Mouse (Mus musculus) ES-E14 (cell line): ENCODE data around the gene Pcyt1a. TPM values are rescaled to one million over a fixed set of nuclear protein-coding genes. Genes with fewer than 3 reads are reported as not detected.

ENCODE experiments used
- DNase-seq: peaks from one replicate; pipeline ENCODE4 v3.0.0-alpha.2; 2013; ENCODE audit warnings: low read depth, low spot score
- H3K27ac ChIP-seq: 2 replicates; pipeline ENCODE4 v1.5.1; 2012; ENCODE audit warnings: low read depth, mild to moderate bottlenecking, low read length, moderate library complexity, mixed read lengths; ENCODE audit not compliant: poor library complexity, insufficient read depth, severe bottlenecking
- H3K36me3 ChIP-seq: 2 replicates; pipeline ENCODE4 v1.6.1; 2012; ENCODE audit warnings: mild to moderate bottlenecking, low read length, moderate library complexity, mixed read lengths; ENCODE audit not compliant: control insufficient read depth, poor library complexity, insufficient read depth, severe bottlenecking
- H3K4me1 ChIP-seq, 2 experiments: fragments of 150-350 bp in 1 of 2; sonication (generic) in 1 of 2; 2 replicates each; pipeline ENCODE4 v1.6.1; 2012; ENCODE audit warnings: low read length in 2 of 2, mild to moderate bottlenecking in 1 of 2, mixed read lengths in 1 of 2; ENCODE audit not compliant: control insufficient read depth in 2 of 2, insufficient read depth in 2 of 2, poor library complexity in 1 of 2
- H3K4me3 ChIP-seq, 2 experiments: fragments of 150-350 bp in 1 of 2; sonication (generic) in 1 of 2; 2 replicates each; pipeline ENCODE4 v1.5.1; 2012; ENCODE audit warnings: low read length in 2 of 2, low read depth in 1 of 2, mild to moderate bottlenecking in 1 of 2, mixed read lengths in 1 of 2; ENCODE audit not compliant: insufficient read depth in 1 of 2, poor library complexity in 1 of 2, severe bottlenecking in 1 of 2
- H3K9ac ChIP-seq: 2 replicates; pipeline ENCODE4 v1.6.1; 2012; ENCODE audit warnings: low read depth, mild to moderate bottlenecking, low read length, mixed read lengths; ENCODE audit not compliant: poor library complexity, insufficient read depth, severe bottlenecking
- H3K9me3 ChIP-seq: fragments of 150-350 bp; sonication (generic); 2 replicates; pipeline ENCODE4 v1.6.1; 2012; ENCODE audit warnings: low read depth, mild to moderate bottlenecking, low read length; ENCODE audit not compliant: control insufficient read depth, insufficient read depth
- CHD2 ChIP-seq: IDR thresholded peaks from 2 replicates; pipeline ENCODE4 v1.6.1; 2014; ENCODE audit warnings: mild to moderate bottlenecking, low read depth, low read length, inconsistent platforms
- HCFC1 ChIP-seq: IDR thresholded peaks from 2 replicates; pipeline ENCODE4 v1.6.1; 2012; ENCODE audit warnings: low read length, inconsistent platforms, borderline replicate concordance; ENCODE audit not compliant: insufficient read depth
- MAFK ChIP-seq: IDR thresholded peaks from 2 replicates; pipeline ENCODE4 v1.6.1; 2014; ENCODE audit warnings: mild to moderate bottlenecking, low read depth, low read length, inconsistent platforms; ENCODE audit not compliant: insufficient read depth
- ZC3H11A ChIP-seq: IDR thresholded peaks from 2 replicates; pipeline ENCODE4 v1.6.1; 2012; ENCODE audit warnings: low read depth, mild to moderate bottlenecking, inconsistent platforms, low read length, borderline replicate concordance
- ZNF384 ChIP-seq: IDR thresholded peaks from 2 replicates; pipeline ENCODE4 v1.6.1; 2012; ENCODE audit warnings: low read depth, low read length, inconsistent platforms
- in situ Hi-C, 2 experiments: fragments of 600-800 bp; cut with MboI; formaldehyde crosslinking; loops; one replicate each; pipeline ENCODE4 v1.15.1; 2025; ENCODE audit warnings: low sequenced_read_pairs in 2 of 2, inconsistent platforms in 1 of 2; ENCODE audit not compliant: unreplicated experiment in 2 of 2
- total RNA-seq: library from RNA; depleted of rRNA; stranded (reverse); fragments of 300-350 nt; gene quantifications from 2 replicates; pipeline ENCODE4 v1.2.3, GENCODE M21; 2012

Gene Pcyt1a
- total RNA-seq, 1 experiment, result 18.2 TPM

DNA sequence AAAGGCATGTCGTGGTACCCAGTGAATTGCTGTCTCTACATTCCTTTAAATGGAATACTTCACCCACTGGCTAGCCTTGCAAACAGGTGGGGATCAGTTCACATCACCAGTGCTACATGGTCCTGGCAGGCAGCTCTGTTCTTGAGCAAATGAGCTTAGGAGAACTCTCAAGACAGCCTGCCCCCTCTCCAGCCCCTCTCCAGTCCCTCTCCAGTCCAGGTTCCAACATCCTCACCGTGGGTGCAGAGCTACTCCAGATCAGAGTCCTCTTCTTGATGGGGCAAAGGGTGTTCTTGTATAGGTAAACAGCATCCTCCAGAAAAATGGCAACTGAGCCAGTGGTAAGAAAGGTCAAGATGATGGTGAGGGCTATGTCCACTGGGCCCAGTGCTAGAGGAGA lies 48.7 kb downstream of the Pcyt1a start:
- Histone ChIP-seq H3K9me3 (no peaks in the 10 kb centered on the region), H3K4me1 (peaks cover 3 to 4% of the 10 kb centered on the region in 2 experiments; a peak in 2 of 4 replicates), H3K4me3 (no peak overlapping the region), H3K9ac (no peak overlapping the region), H3K27ac (no peak overlapping the region), H3K36me3 (no peaks in the 10 kb centered on the region)
- no peak for TF ChIP-seq MAFK
- TF ChIP-seq ZC3H11A, result no peak
- no peak for TF ChIP-seq CHD2
- no peak for TF ChIP-seq HCFC1
- no peak for TF ChIP-seq ZNF384
- in situ Hi-C loops, result no loop called here
- DNase-seq, result no peak

DNA sequence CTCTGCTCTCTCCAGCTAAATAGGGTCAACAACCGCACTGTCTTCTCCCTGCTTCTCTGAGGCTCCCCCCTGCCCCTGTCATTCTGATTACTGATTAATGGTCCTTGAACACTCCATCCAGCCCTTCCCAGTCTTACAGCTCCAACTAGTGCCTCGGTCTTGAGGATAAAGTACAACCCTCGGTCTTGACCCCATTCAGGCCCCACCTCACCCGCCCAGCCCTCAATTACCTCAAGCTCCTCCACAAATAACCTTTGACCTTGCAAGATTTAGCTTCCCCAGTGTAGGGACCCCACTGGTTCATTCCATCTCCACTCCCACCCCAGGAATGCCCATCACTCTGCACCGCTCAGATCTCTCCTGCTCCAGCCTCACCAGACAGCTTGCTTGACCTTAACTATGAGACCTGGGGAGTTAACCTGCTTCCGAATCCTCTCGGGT lies 53.7 kb downstream of the Pcyt1a start:
- Histone ChIP-seq H3K27ac (no peak overlapping the region), H3K9ac (no peak overlapping the region), H3K9me3 (peaks cover 3% of the 10 kb centered on the region; the same call in 1 of the 2 replicates), H3K36me3 (no peaks in the 10 kb centered on the region), H3K4me3 (no peak overlapping the region), H3K4me1 (peaks cover 5 to 13% of the 10 kb centered on the region in 2 experiments; a peak in 3 of 4 replicates)
- in situ Hi-C loops, result no loop called here
- no peak for DNase-seq
- TF ChIP-seq ZNF384 (no peak), CHD2 (no peak), HCFC1 (no peak), MAFK (no peak), ZC3H11A (no peak)

DNA sequence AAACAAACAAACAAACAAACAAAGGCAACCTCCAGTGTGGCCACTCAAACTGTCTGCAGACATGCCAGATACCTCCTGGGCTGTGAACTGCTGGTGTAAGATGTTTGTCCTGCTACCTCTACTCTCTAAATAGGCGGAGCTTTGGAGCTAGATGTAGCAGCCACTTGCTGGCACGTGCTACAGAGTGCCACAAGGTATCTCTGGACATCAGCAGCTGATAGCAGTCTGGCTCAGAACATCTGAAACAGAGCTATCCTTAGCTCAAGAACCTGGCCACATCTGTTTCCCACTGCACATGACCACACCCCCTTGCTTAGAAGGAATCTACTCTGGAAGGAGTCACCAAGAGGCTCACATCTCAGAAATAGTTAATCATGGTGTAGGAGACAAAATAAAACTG lies 54.5 kb downstream of the Pcyt1a start:
- Histone ChIP-seq H3K9me3 (peaks cover 3% of the 10 kb centered on the region; the same call in 1 of the 2 replicates), H3K27ac (no peak overlapping the region), H3K36me3 (no peaks in the 10 kb centered on the region), H3K4me1 (peaks cover 5 to 13% of the 10 kb centered on the region in 2 experiments; a peak in 3 of 4 replicates), H3K4me3 (no peak overlapping the region), H3K9ac (no peak overlapping the region)
- in situ Hi-C loops, result no loop called here
- no peak for DNase-seq
- no peak for TF ChIP-seq HCFC1
- TF ChIP-seq ZC3H11A, result no peak
- TF ChIP-seq CHD2, result no peak
- no peak for TF ChIP-seq MAFK
- TF ChIP-seq ZNF384, result no peak

DNA sequence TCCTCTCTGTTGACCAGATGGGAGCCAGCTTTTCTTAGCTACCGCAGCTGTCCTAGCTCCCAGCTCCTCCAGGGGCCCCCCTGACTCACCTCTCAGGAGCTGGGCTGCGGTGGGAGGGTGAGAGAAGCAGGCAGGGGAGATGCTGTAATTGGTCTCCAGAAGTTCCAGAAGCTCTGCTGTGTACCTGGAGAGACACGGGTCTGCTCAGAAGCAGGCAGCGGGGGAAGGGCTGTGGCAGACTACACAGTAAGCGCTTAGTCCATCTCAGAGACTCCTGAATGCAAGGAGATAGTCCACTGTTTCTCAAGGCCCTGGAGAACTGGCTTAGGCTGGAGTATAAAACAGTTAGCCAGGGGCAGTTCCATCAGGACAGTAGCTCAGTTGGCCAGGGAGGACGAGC lies 55.3 kb downstream of the Pcyt1a start:
- TF ChIP-seq ZNF384 (no peak), MAFK (no peak), CHD2 (no peak), ZC3H11A (no peak), HCFC1 (no peak)
- Histone ChIP-seq H3K9me3 (peaks cover 3% of the 10 kb centered on the region; the same call in 1 of the 2 replicates), H3K36me3 (no peaks in the 10 kb centered on the region), H3K9ac (no peak overlapping the region), H3K4me1 (peaks cover 5 to 13% of the 10 kb centered on the region in 2 experiments; a peak in 3 of 4 replicates), H3K27ac (no peak overlapping the region), H3K4me3 (no peak overlapping the region)
- DNase-seq, result no peak
- in situ Hi-C loops, result no loop called here
